Mouse (Mus musculus) kidney, embryonic 16.5 days (tissue): Measurements from ENCODE around the gene Tns1. TPM values are rescaled to one million over a fixed set of nuclear protein-coding genes. Genes with fewer than 3 reads are reported as not detected.

Source experiments
- ATAC-seq: fragments of 200-750 bp; cut with Nextera tagmentation; 2 replicates; pipeline ENCODE4 v1.8.0; 2017; ENCODE audit warnings: moderate TSS enrichment; ENCODE audit not compliant: low FRiP score, low TSS enrichment
- H3K27ac ChIP-seq: fragments of 300-500 bp; sonication (generic); 2 replicates; pipeline ENCODE4 v1.5.1; 2014; ENCODE audit warnings: low read length
- H3K27me3 ChIP-seq: fragments of 300-500 bp; sonication (generic); 2 replicates; pipeline ENCODE4 v1.6.1; 2014; ENCODE audit warnings: low read length, control low read depth, mixed read lengths; ENCODE audit not compliant: insufficient read depth
- H3K36me3 ChIP-seq: fragments of 300-500 bp; sonication (generic); 2 replicates; pipeline ENCODE4 v1.6.1; 2014; ENCODE audit warnings: low read length, control low read depth, mixed read lengths; ENCODE audit not compliant: insufficient read depth
- H3K4me1 ChIP-seq: fragments of 300-500 bp; sonication (generic); 2 replicates; pipeline ENCODE4 v1.6.1; 2014; ENCODE audit warnings: low read length, control low read depth, mixed read lengths; ENCODE audit not compliant: insufficient read depth
- H3K4me2 ChIP-seq: fragments of 300-500 bp; sonication (generic); replicated peaks from 2 replicates; pipeline ENCODE4 v1.6.1; 2014; ENCODE audit warnings: low read depth, low read length
- H3K4me3 ChIP-seq: fragments of 300-500 bp; sonication (generic); 2 replicates; pipeline ENCODE4 v1.5.1; 2014; ENCODE audit warnings: mild to moderate bottlenecking, low read length
- H3K9ac ChIP-seq: fragments of 300-500 bp; sonication (generic); replicated peaks from 2 replicates; pipeline ENCODE4 v1.6.1; 2014; ENCODE audit warnings: low read length
- H3K9me3 ChIP-seq: fragments of 300-500 bp; sonication (generic); 2 replicates; pipeline ENCODE4 v1.6.1; 2016; ENCODE audit warnings: low read length, control low read depth
- WGBS: fragments of 180-500 bp; shearing (Covaris S2); extraction: QIAGEN DNeasy Blood & Tissue Kit; methylation state at CpG from one replicate; pipeline ENCODE4 v1.1.7; 2014; 5-methylcytosine and 5-hydroxymethylcytosine counted together
- polyA plus RNA-seq: library from polyadenylated mRNA; unstranded; fragments of >200 nt; fragmentation: Nextera tagmentation; extraction: Ambion mirVana; gene quantifications from 2 replicates; pipeline ENCODE4 v1.2.1, GENCODE M21; 2015

Gene Tns1
- polyA plus RNA-seq, 1 experiment from 2014 or later: 77.3 TPM

DNA sequence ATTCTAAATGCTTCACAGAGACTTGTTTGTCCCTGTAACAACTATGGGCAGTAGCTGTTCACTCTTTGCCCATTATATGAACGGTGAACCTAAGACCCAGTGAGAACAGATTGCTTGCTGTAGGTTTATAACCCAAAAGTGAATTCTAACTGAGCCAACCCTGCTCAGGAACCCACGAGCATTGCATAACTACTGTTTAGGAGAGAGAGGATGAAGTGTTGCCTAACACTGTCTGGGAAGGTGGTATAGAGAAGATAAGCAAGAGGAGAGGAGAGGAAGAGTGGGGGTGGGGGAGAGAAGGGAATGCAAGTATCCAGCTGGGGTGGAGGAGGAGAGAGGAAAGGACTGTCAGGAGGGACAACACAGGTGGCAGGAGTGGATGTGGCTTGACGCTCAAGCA lies 26.8 kb upstream of the Tns1 start:
- Histone ChIP-seq H3K4me2 (no peak overlapping the region), H3K4me3 (no peak overlapping the region), H3K36me3 (no peaks in the 10 kb centered on the region), H3K27ac (no peak overlapping the region), H3K9ac (no peak overlapping the region), H3K4me1 (no peaks in the 10 kb centered on the region), H3K9me3 (no peaks in the 10 kb centered on the region), H3K27me3 (no peaks in the 10 kb centered on the region)
- ATAC-seq: no peak
- 73% methylated on average over 3 of the region's 3 CpGs for WGBS

GRCm38 (mm10) chr1:74150101-74150500 lies 25.9 kb upstream of the Tns1 start:
- no peak for ATAC-seq
- no peak overlapping the region for H3K4me3 ChIP-seq
- H3K4me1 ChIP-seq: no peaks in the 10 kb centered on the region
- H3K9ac ChIP-seq: no peak overlapping the region
- no peak overlapping the region for H3K4me2 ChIP-seq
- no peaks in the 10 kb centered on the region for H3K36me3 ChIP-seq
- H3K27me3 ChIP-seq: no peaks in the 10 kb centered on the region
- no peak overlapping the region for H3K27ac ChIP-seq
- H3K9me3 ChIP-seq: no peaks in the 10 kb centered on the region
- WGBS: 86% methylated on average over 3 of the region's 3 CpGs

- no peaks in the 10 kb centered on the region for H3K27me3 ChIP-seq
- H3K9me3 ChIP-seq: no peaks in the 10 kb centered on the region
- no peak overlapping the region for H3K9ac ChIP-seq
- H3K4me2 ChIP-seq: no peak overlapping the region
- H3K4me3 ChIP-seq: no peak overlapping the region
- WGBS: 85% methylated on average over 6 of the region's 6 CpGs
- no peaks in the 10 kb centered on the region for H3K36me3 ChIP-seq
- H3K4me1 ChIP-seq: no peaks in the 10 kb centered on the region
- ATAC-seq: no peak
- no peak overlapping the region for H3K27ac ChIP-seq
Observed at GRCm38 (mm10) chr1:74149106-74149885, 25.0 kb upstream of the Tns1 start.

- Histone ChIP-seq H3K4me3 (no peak overlapping the region), H3K27me3 (no peaks in the 10 kb centered on the region), H3K27ac (no peak overlapping the region), H3K4me1 (no peaks in the 10 kb centered on the region), H3K4me2 (no peak overlapping the region), H3K9ac (no peak overlapping the region), H3K9me3 (no peaks in the 10 kb centered on the region), H3K36me3 (no peaks in the 10 kb centered on the region)
- no peak for ATAC-seq
- WGBS: 76% methylated on average over 8 of the region's 8 CpGs
Observed at GRCm38 (mm10) chr1:74141781-74142180, 17.5 kb upstream of the Tns1 start.

- H3K9me3 ChIP-seq: no peaks in the 10 kb centered on the region
- H3K27me3 ChIP-seq: no peaks in the 10 kb centered on the region
- no peaks in the 10 kb centered on the region for H3K36me3 ChIP-seq
- H3K4me1 ChIP-seq: no peaks in the 10 kb centered on the region
- no peak overlapping the region for H3K4me2 ChIP-seq
- 55% methylated on average over 3 of the region's 3 CpGs for WGBS
- ATAC-seq: no peak
- no peak overlapping the region for H3K4me3 ChIP-seq
- no peak overlapping the region for H3K9ac ChIP-seq
- no peak overlapping the region for H3K27ac ChIP-seq
Observed at GRCm38 (mm10) chr1:74139415-74139814, 15.2 kb upstream of the Tns1 start.

DNA sequence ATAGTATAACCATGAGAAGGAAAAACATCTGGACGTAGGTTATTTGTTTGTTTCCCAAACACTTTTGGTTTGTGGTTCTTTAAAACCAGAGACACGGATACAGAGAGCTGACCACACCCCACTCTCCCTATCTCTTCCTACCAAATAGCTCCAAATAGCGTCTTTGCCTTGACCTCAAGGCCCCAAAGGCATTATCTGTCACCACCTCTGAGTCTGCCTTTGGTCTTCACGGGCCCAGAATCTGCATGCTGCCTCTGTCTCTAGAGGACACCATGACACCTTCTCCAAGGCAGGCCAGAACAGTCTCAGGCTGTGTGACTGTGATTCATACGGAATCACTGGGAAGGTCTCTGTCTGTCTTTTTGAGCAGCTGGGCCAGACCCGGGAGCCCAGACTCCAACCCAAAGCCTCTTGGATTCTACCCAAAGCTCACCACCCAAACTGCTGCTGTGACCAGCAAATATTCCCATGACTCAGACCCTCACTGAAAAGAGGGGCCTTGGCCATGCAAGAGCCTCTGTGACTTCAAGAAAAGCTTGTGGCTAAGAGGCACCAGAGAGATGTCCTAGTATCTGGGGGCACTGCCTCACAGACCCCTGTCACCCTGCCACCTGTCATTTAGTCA lies 11.2 kb upstream of the Tns1 start:
- Histone ChIP-seq H3K36me3 (no peaks in the 10 kb centered on the region), H3K27me3 (no peaks in the 10 kb centered on the region), H3K4me2 (no peak overlapping the region), H3K4me3 (no peak overlapping the region), H3K9ac (no peak overlapping the region), H3K9me3 (no peaks in the 10 kb centered on the region), H3K27ac (no peak overlapping the region), H3K4me1 (no peaks in the 10 kb centered on the region)
- WGBS: 76% methylated on average over 6 of the region's 6 CpGs
- ATAC-seq: no peak

DNA sequence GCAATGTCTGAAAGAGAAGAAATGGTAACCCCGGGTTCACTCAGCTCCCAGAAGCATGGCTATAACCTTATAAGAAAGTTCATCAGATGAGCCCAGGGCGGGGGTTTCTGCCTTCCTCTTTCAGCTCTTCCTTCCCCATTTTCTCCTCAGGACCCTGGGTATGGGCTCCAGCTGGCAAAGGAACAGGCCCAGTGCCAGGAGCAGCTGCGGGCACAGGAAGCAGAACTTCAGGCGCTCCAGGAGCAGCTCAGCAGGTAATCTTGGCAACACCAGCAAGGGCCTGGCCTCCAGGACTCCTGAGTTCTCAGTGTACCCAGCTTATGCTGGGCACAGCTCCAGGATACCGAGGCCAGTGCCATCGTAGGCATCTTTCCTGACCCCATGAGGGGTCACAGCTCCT lies 9.7 kb upstream of the Tns1 start:
- Histone ChIP-seq H3K36me3 (no peaks in the 10 kb centered on the region), H3K4me3 (no peak overlapping the region), H3K27ac (no peak overlapping the region), H3K27me3 (no peaks in the 10 kb centered on the region), H3K4me2 (no peak overlapping the region), H3K9ac (no peak overlapping the region), H3K4me1 (no peaks in the 10 kb centered on the region), H3K9me3 (no peaks in the 10 kb centered on the region)
- 79% methylated on average over 6 of the region's 6 CpGs for WGBS
- ATAC-seq: no peak

- whole genome bisulfite sequencing: 64% methylated on average over 3 of the region's 3 CpGs
- Histone ChIP-seq H3K27me3 (no peaks in the 10 kb centered on the region), H3K27ac (no peak overlapping the region), H3K9me3 (no peaks in the 10 kb centered on the region), H3K9ac (no peak overlapping the region), H3K4me2 (no peak overlapping the region), H3K4me1 (no peaks in the 10 kb centered on the region), H3K36me3 (no peaks in the 10 kb centered on the region), H3K4me3 (no peak overlapping the region)
- ATAC-seq: no peak
Observed at GRCm38 (mm10) chr1:74132011-74132410, 7.8 kb upstream of the Tns1 start.

DNA sequence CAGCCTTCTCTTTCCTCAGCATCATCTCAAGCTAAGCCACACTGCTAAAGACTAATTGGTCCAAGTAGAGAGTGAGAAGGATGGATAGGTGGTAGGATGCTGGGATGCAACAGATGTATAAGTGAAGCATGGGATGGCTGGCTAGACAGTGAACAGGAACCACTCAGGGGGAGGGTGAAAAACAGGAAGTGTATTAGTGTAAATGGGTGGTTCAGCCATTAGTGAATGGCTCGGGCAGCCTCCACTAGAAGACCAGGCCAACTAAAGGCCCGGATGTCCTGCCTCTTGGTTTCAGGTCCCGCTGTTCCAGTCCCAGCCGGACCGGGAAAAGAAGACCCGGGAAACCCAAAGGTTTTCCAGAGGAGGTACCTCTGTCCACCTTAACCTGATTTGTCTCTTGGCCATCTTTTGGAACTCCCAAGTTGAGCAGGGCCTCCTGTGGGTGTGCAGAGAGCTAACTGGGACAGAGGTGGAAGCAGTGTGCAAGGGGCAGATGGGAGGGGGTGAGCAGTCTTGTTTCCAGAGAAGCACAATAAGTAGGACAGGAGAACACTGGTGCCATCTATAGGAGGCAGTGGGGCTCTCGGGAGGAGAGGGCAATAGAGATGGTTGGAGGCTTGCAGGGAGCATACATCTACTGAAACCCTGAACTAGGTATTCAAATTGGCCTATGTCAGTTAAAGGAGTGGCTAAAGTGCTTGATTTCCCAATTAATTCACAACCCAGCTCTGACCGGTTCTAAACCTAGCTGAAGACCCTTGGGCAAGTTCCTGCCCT lies 6.8 kb upstream of the Tns1 start:
- Histone ChIP-seq H3K4me1 (no peaks in the 10 kb centered on the region), H3K9me3 (no peaks in the 10 kb centered on the region), H3K36me3 (no peaks in the 10 kb centered on the region), H3K27me3 (no peaks in the 10 kb centered on the region), H3K4me3 (no peak overlapping the region), H3K9ac (no peak overlapping the region), H3K27ac (no peak overlapping the region), H3K4me2 (no peak overlapping the region)
- 88% methylated on average over 8 of the region's 8 CpGs for WGBS
- no peak for ATAC-seq
